Mouse (Mus musculus): Measurements from ENCODE around the gene Try10. TPM values are rescaled to one million over a fixed set of nuclear protein-coding genes. Genes with fewer than 3 reads are reported as not detected.

Gene Try10
- total RNA-seq (2023) = not detected in 2 replicates

DNA sequence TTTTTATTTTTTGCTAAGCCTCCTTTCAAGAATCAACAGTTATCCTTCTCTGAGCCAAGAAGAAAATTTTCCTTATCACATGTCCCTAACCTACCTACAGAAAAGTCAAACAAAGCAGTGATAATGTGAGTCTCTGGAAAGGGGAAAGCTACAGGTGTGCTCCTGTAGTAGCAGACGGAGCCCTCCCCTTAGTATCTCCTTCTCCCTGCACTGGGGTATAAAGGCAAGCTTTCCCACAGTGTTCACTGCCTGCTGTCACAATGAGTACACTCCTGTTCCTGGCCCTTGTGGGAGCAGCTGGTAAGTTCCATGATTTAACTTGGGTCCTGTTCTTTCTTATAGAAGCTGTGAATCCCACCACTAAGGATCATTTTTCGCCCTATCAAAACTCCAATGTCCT, at the start of gene Try10:
Gene Try10 (plus strand): TSS at position 174 of the 400 bp plus-strand sequence.

DNA sequence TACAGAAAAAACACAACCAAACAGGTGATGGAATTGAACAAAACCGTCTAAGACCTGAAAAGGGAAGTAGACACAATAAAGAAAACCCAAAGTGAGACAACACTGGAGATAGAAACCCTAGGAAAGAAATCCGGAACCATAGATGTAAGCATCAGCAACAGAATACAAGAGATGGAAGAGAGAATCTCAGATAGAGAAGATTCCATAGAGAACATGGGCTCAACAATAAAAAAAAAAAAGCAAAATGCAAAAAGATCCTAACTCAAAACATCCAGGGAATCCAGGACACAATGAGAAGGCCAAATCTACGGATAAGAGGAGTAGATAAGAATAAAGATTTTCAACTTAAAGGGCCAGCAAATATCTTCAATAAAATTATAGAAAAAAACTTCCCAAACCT, 37.2 kb upstream of the Try10 start, which contains the start of gene Try5:
Gene Try5 (minus strand): TSS at position 101 of the 400 bp plus-strand sequence.

GRCm38 (mm10) chr6:41377578-41377977, 23.7 kb downstream of the Try10 start, which contains the start of gene Prss3:
Prss3 (minus strand) TSS chr6:41377678.

GRCm38 (mm10) chr6:41392056-41392455, 38.2 kb downstream of the Try10 start, which contains the start of gene Gm5771:
Gm5771 (plus strand) TSS chr6:41392356.

Other genes with a start within 250 kb of the Try10 start
- not detected in 2 replicates for gene Try4, start 51.8 kb upstream of the Try10 start, total RNA-seq (2023)
- gene Try5, start 37.3 kb upstream of the Try10 start, total RNA-seq (2023) = not detected in 2 replicates
- not detected in 2 replicates for gene Prss3, start 23.6 kb downstream of the Try10 start, total RNA-seq (2023)
- gene Gm5771, start 38.3 kb downstream of the Try10 start, total RNA-seq (2023) = not detected in 2 replicates
- not detected in 2 replicates for gene Gm10334, start 92.0 kb downstream of the Try10 start, total RNA-seq (2023)
- not detected in 2 replicates for gene Prss1, start 104.8 kb downstream of the Try10 start, total RNA-seq (2023)
- gene Prss2, start 167.7 kb downstream of the Try10 start, total RNA-seq (2023) = 0.86 TPM in 1 of 2 replicates, not detected in the other

Data from neutrophil, adult 65 days (primary cell).